8 mouse cellular contexts compared by ENCODE assay signal in genomic region chr5:23432708-23433645, GRCm38 (mm10). TPM values are rescaled to one million over a fixed set of nuclear protein-coding genes. Genes with fewer than 3 reads are reported as not detected.
DNase-seq lines count a peak whose midpoint lies in the region; ATAC-seq and TF ChIP-seq lines count a peak whose summit lies in the region.

No protein-coding gene starts in this region.

- peak; percentile 81; the same call in 1 of the 2 replicates for TF ChIP-seq EP300 in heart, adult 2 months (IDR thresholded peaks at IDR 0.05; ENCODE audit: insufficient read depth, low read depth, low read length)

- peak overlapping the region; percentile 100 for H3K9ac ChIP-seq in embryonic facial prominence, embryonic 14.5 days (ENCODE audit: low read depth, low read length)
- H3K9ac ChIP-seq in heart, adult 2 months (ENCODE audit: low read depth, low read length) = peak overlapping the region; percentile 97
- peak overlapping the region; percentile 99 for H3K9ac ChIP-seq in limb, embryonic 13.5 days
- peak overlapping the region; percentile 94 for H3K9ac ChIP-seq in midbrain, embryonic 15.5 days

- intact Hi-C loops in heart, adult 2 months (cut with DNase I) = loop anchor here (1.0 kb wide), 1 partner anchor 15 kb away; no protein-coding TSS in a partner anchor

- H3K79me2 ChIP-seq in heart, adult 2 months (replicated peaks; ENCODE audit: control insufficient read depth, insufficient read depth, low read length) = peaks cover 7% of the 10 kb centered on the region

- H3K4me2 ChIP-seq in embryonic facial prominence, embryonic 14.5 days (ENCODE audit: low read depth, low read length) = peak overlapping the region; percentile 92
- peak overlapping the region; percentile 86 for H3K4me2 ChIP-seq in limb, embryonic 13.5 days (replicated peaks)
- peak overlapping the region; percentile 80 for H3K4me2 ChIP-seq in midbrain, embryonic 15.5 days

- ATAC-seq in embryonic facial prominence, embryonic 14.5 days (ENCODE audit: low read depth) = peak; percentile 93
- ATAC-seq in limb, embryonic 13.5 days (ENCODE audit: low FRiP score, low read depth) = peak; percentile 96
- ATAC-seq in midbrain, embryonic 15.5 days (replicated peaks) = peak; percentile 93

- WGBS in bone marrow, adult 2 months = under 1% methylated on average over 57 of the region's 61 CpGs
- WGBS in embryonic facial prominence, embryonic 14.5 days = 1% methylated on average over 43 of the region's 61 CpGs
- under 1% methylated on average over 60 of the region's 61 CpGs for WGBS in heart, adult 2 months
- WGBS in limb, embryonic 13.5 days = under 1% methylated on average over 59 of the region's 61 CpGs
- WGBS in midbrain, embryonic 15.5 days = under 1% methylated on average over 60 of the region's 61 CpGs

- peak overlapping the region; percentile 98 for H3K27ac ChIP-seq in bone marrow, adult 2 months (ENCODE audit: control insufficient read depth, insufficient read depth, low read depth, low read length, poor library complexity)
- H3K27ac ChIP-seq in embryonic facial prominence, embryonic 14.5 days (replicated peaks; ENCODE audit: low read depth, low read length) = peak overlapping the region; percentile 100
- H3K27ac ChIP-seq in heart, adult 2 months = peak overlapping the region; percentile 100
- H3K27ac ChIP-seq in limb, embryonic 13.5 days = peak overlapping the region; percentile 100
- H3K27ac ChIP-seq in midbrain, embryonic 15.5 days = peak overlapping the region; percentile 99

- H3K4me3 ChIP-seq in bone marrow, adult 2 months (replicated peaks; ENCODE audit: control insufficient read depth, low read depth, low read length) = peak overlapping the region; percentile 75
- H3K4me3 ChIP-seq in embryonic facial prominence, embryonic 14.5 days (ENCODE audit: low read depth, low read length) = peak overlapping the region; percentile 98
- peak overlapping the region; percentile 72 for H3K4me3 ChIP-seq in heart, adult 2 months
- peak overlapping the region; percentile 97 for H3K4me3 ChIP-seq in limb, embryonic 13.5 days
- H3K4me3 ChIP-seq in midbrain, embryonic 15.5 days = peak overlapping the region; percentile 63

- no peaks in the 10 kb centered on the region; the same call in 1 of the 2 replicates for H3K4me1 ChIP-seq in bone marrow, adult 2 months (ENCODE audit: control insufficient read depth, insufficient read depth, low read length)
- peaks cover 36% of the 10 kb centered on the region for H3K4me1 ChIP-seq in embryonic facial prominence, embryonic 14.5 days (ENCODE audit: control insufficient read depth, insufficient read depth, low read length)
- H3K4me1 ChIP-seq in heart, adult 2 months (ENCODE audit: control insufficient read depth, insufficient read depth, low read length) = peaks cover 7% of the 10 kb centered on the region
- peaks cover 43% of the 10 kb centered on the region for H3K4me1 ChIP-seq in limb, embryonic 13.5 days
- peaks cover 30% of the 10 kb centered on the region for H3K4me1 ChIP-seq in midbrain, embryonic 15.5 days

- TF ChIP-seq POLR2A in bone marrow, adult 2 months (IDR thresholded peaks at IDR 0.05; ENCODE audit: borderline replicate concordance, control insufficient read depth, low read depth, low read length) = peak; percentile 93
- peak; percentile 96 for TF ChIP-seq POLR2A in heart, adult 2 months (IDR thresholded peaks at IDR 0.05; ENCODE audit: insufficient read depth, low read depth, low read length)

- H3K36me3 ChIP-seq in embryonic facial prominence, embryonic 14.5 days (ENCODE audit: control insufficient read depth, insufficient read depth, low read length) = no peaks in the 10 kb centered on the region
- H3K36me3 ChIP-seq in heart, adult 2 months (ENCODE audit: control insufficient read depth, insufficient read depth, low read length) = peaks cover 35% of the 10 kb centered on the region
- no peaks in the 10 kb centered on the region for H3K36me3 ChIP-seq in limb, embryonic 13.5 days
- no peaks in the 10 kb centered on the region for H3K36me3 ChIP-seq in midbrain, embryonic 15.5 days (replicated peaks)

- DNase-seq in A20 (ENCODE audit: low read depth, low spot score) = peak; percentile 99
- peak; percentile 99 for DNase-seq in embryonic facial prominence, embryonic 14.5 days (ENCODE audit: low spot score)
- DNase-seq in heart, adult 2 months = peak; percentile 97 to 99
- peak; percentile 98 to 99 for DNase-seq in kidney, adult 8-10 months
- DNase-seq in spleen, adult 18-20 months = peak; percentile 93 to 98

- H3K27me3 ChIP-seq in embryonic facial prominence, embryonic 14.5 days (replicated peaks; ENCODE audit: control insufficient read depth, insufficient read depth, low read length) = no peaks in the 10 kb centered on the region
- no peaks in the 10 kb centered on the region for H3K27me3 ChIP-seq in heart, adult 2 months (ENCODE audit: control insufficient read depth, insufficient read depth, low read length)
- H3K27me3 ChIP-seq in limb, embryonic 13.5 days = no peaks in the 10 kb centered on the region
- no peaks in the 10 kb centered on the region for H3K27me3 ChIP-seq in midbrain, embryonic 15.5 days (replicated peaks)

- no peaks in the 10 kb centered on the region for H3K9me3 ChIP-seq in embryonic facial prominence, embryonic 14.5 days (ENCODE audit: control insufficient read depth, low read length)
- H3K9me3 ChIP-seq in limb, embryonic 13.5 days = no peaks in the 10 kb centered on the region
- H3K9me3 ChIP-seq in midbrain, embryonic 15.5 days = no peaks in the 10 kb centered on the region

- no peak for TF ChIP-seq CTCF in bone marrow, adult 2 months (IDR thresholded peaks at IDR 0.05; ENCODE audit: control insufficient read depth, insufficient read depth, low read length)
- no peak for TF ChIP-seq CTCF in heart, adult 2 months (IDR thresholded peaks at IDR 0.05)

RNA-seq across cellular contexts. Expression of gene Kmt2e, which starts 1.3 kb away (rescaled TPM):
- polyA plus RNA-seq in bone marrow, adult 2 months (2011; ENCODE audit: insufficient read depth, insufficient read length, low replicate concordance, missing spikeins) = 24.6 and 68.7 TPM in 2 replicates
- 66.0 and 85.2 TPM in 2 replicates for polyA plus RNA-seq in embryonic facial prominence, embryonic 14.5 days (2014; fragmentation: Nextera tagmentation; extraction: Ambion mirVana)
- total RNA-seq in heart, adult 2 months (2021) = 10 to 100 TPM; 38.1 to 48.5 TPM
- polyA plus RNA-seq in heart, adult 2 months (2012; rRNA removed) = 14.4 and 18.1 TPM in 2 replicates
- 121 and 123 TPM in 2 replicates for polyA plus RNA-seq in limb, embryonic 13.5 days (2015; fragmentation: Nextera tagmentation; extraction: Ambion mirVana)
- polyA plus RNA-seq in midbrain, embryonic 15.5 days (2015; fragmentation: Nextera tagmentation; extraction: Ambion mirVana) = 181 and 182 TPM in 2 replicates

Comparison
In these comparisons a context has a peak if more than half of its experiments do, and no peak if none do; other contexts are left out.
1. Peak in every context shown above with its lines: DNase-seq, ATAC-seq, H3K4me3 ChIP-seq and H3K27ac ChIP-seq.